Mouse (Mus musculus) testis, adult 2 months (tissue): Measurements from ENCODE around the gene Phf12.

ENCODE experiments used
- CTCF ChIP-seq: fragments of 200-500 bp; IDR thresholded peaks from 2 replicates; pipeline ENCODE4 v1.5.1; 2012; ENCODE audit warnings: low read depth, mild to moderate bottlenecking, inconsistent platforms, low read length, moderate library complexity; ENCODE audit not compliant: control insufficient read depth, insufficient read depth, insufficient replicate concordance
- POLR2A ChIP-seq: fragments of 200-500 bp; IDR thresholded peaks from 2 replicates; pipeline ENCODE4 v1.6.1; 2012; ENCODE audit warnings: low read depth, mild to moderate bottlenecking, inconsistent platforms, low read length, moderate library complexity; ENCODE audit not compliant: control insufficient read depth

- peak; percentile 78 for TF ChIP-seq POLR2A
- no peak for TF ChIP-seq CTCF
Observed at GRCm38 (mm10) chr11:77982441-77982905, at the start of gene Phf12.
